Mouse (Mus musculus): Measurements from ENCODE around the gene Myom1. TPM values are rescaled to one million over a fixed set of nuclear protein-coding genes. Genes with fewer than 3 reads are reported as not detected.

The Myom1 gene
- total RNA-seq, 2 experiments from 2014 or later: 1,018 to 1,234 TPM

- no peak for DNase-seq
Observed at GRCm38 (mm10) chr17:71102571-71103551, 100.4 kb downstream of the Myom1 start.

GRCm38 (mm10) chr17:71105297-71105696 lies 102.9 kb downstream of the Myom1 start:
- DNase-seq: no peak

- no peak for DNase-seq
Observed at GRCm38 (mm10) chr17:71106250-71106649, 103.8 kb downstream of the Myom1 start.

GRCm38 (mm10) chr17:71110753-71111265 lies 108.4 kb downstream of the Myom1 start:
- no peak for DNase-seq

GRCm38 (mm10) chr17:71112689-71113088 lies 110.3 kb downstream of the Myom1 start:
- no peak for DNase-seq

GRCm38 (mm10) chr17:71114282-71114681 lies 111.8 kb downstream of the Myom1 start:
- no peak for DNase-seq

- DNase-seq: no peak
Observed at GRCm38 (mm10) chr17:71117956-71118355, 115.5 kb downstream of the Myom1 start.

- no peak for DNase-seq
Observed at GRCm38 (mm10) chr17:71118607-71119006, 116.2 kb downstream of the Myom1 start.

GRCm38 (mm10) chr17:71120626-71121025 lies 118.2 kb downstream of the Myom1 start:
- no peak for DNase-seq

- DNase-seq: no peak
Observed at GRCm38 (mm10) chr17:71124061-71124670, 121.7 kb downstream of the Myom1 start.

- no peak for DNase-seq
Observed at GRCm38 (mm10) chr17:71124674-71125073, 122.2 kb downstream of the Myom1 start.

- DNase-seq: peak; percentile 19
Observed at GRCm38 (mm10) chr17:71125519-71125918, 123.1 kb downstream of the Myom1 start.

- DNase-seq: no peak
Observed at GRCm38 (mm10) chr17:71126001-71126400, 123.6 kb downstream of the Myom1 start.

GRCm38 (mm10) chr17:71127464-71128110 lies 125.2 kb downstream of the Myom1 start:
- DNase-seq: peak; percentile 53

GRCm38 (mm10) chr17:71129489-71130261 lies 127.2 kb downstream of the Myom1 start:
- DNase-seq: no peak

- DNase-seq: no peak
Observed at GRCm38 (mm10) chr17:71132221-71132620, 129.8 kb downstream of the Myom1 start.

- no peak for DNase-seq
Observed at GRCm38 (mm10) chr17:71132856-71133439, 130.5 kb downstream of the Myom1 start.

- no peak for DNase-seq
Observed at GRCm38 (mm10) chr17:71134441-71134955, 132.1 kb downstream of the Myom1 start.

- DNase-seq: no peak
Observed at GRCm38 (mm10) chr17:71135108-71135507, 132.7 kb downstream of the Myom1 start.

- no peak for DNase-seq
Observed at GRCm38 (mm10) chr17:71135866-71136265, 133.4 kb downstream of the Myom1 start.

All from gastrocnemius, postnatal 25 days (tissue).